Mouse (Mus musculus) forebrain, postnatal 0 days (tissue): ENCODE data around the gene Paqr7. TPM values are rescaled to one million over a fixed set of nuclear protein-coding genes. Genes with fewer than 3 reads are reported as not detected.

Source experiments
- ATAC-seq: fragments of 200-750 bp; cut with Nextera tagmentation; 2 replicates; pipeline ENCODE4 v1.8.0; 2017; ENCODE audit warnings: mild to moderate bottlenecking, moderate library complexity
- DNase-seq: peaks from one replicate; pipeline ENCODE4 v3.0.0-alpha.2; 2015
- H3K27ac ChIP-seq: fragments of 300-500 bp; sonication (generic); 2 replicates; pipeline ENCODE4 v1.5.1; 2014; ENCODE audit warnings: low read depth, mild to moderate bottlenecking, antibody characterized with exemption, low read length, moderate library complexity, mixed read lengths
- H3K27me3 ChIP-seq: fragments of 300-500 bp; sonication (generic); 2 replicates; pipeline ENCODE4 v1.6.1; 2014; ENCODE audit warnings: mild to moderate bottlenecking, low read length, mixed read lengths; ENCODE audit not compliant: insufficient read depth
- H3K36me3 ChIP-seq: fragments of 300-500 bp; sonication (generic); 2 replicates; pipeline ENCODE4 v1.6.1; 2014; ENCODE audit warnings: mild to moderate bottlenecking, moderate library complexity; ENCODE audit not compliant: insufficient read depth
- H3K4me1 ChIP-seq: fragments of 300-500 bp; sonication (generic); 2 replicates; pipeline ENCODE4 v1.6.1; 2014; ENCODE audit warnings: antibody characterized with exemption; ENCODE audit not compliant: insufficient read depth
- H3K4me2 ChIP-seq: fragments of 300-500 bp; sonication (generic); 2 replicates; pipeline ENCODE4 v1.6.1; 2014; ENCODE audit warnings: low read depth, mild to moderate bottlenecking, moderate library complexity
- H3K4me3 ChIP-seq: fragments of 300-500 bp; sonication (generic); 2 replicates; pipeline ENCODE4 v1.5.1; 2014; ENCODE audit warnings: low read depth, low read length, mixed read lengths
- H3K9ac ChIP-seq: fragments of 300-500 bp; sonication (generic); 2 replicates; pipeline ENCODE4 v1.6.1; 2014; ENCODE audit warnings: mild to moderate bottlenecking
- H3K9me3 ChIP-seq: fragments of 300-500 bp; sonication (generic); 2 replicates; pipeline ENCODE4 v1.6.1; 2016; ENCODE audit warnings: low read length
- CTCF ChIP-seq: sonication (generic); IDR thresholded peaks from 2 replicates; pipeline ENCODE4 v1.5.1; 2016; ENCODE audit warnings: antibody characterized with exemption, control low read depth, low read depth
- WGBS: fragments of 180-500 bp; shearing (Covaris S2); extraction: QIAGEN DNeasy Blood & Tissue Kit; methylation state at CpG from one replicate; pipeline ENCODE4 v1.1.7; 2014; 5-methylcytosine and 5-hydroxymethylcytosine counted together
- polyA plus RNA-seq: library from polyadenylated mRNA; unstranded; fragments of >200 nt; fragmentation: Nextera tagmentation; extraction: Ambion mirVana; gene quantifications from 2 replicates; pipeline ENCODE4 v1.2.1, GENCODE M21; 2015
- total RNA-seq: library from RNA; depleted of rRNA; stranded (reverse); fragments of >200 nt; gene quantifications from 2 replicates; pipeline ENCODE4 v1.2.3, GENCODE M21; 2014

Paqr7 gene
- total and polyA plus RNA-seq, 2 experiments from 2014 or later, result 28.1 to 36.6 TPM

GRCm38 (mm10) chr4:134467435-134468214 is 28.9 kb upstream of the Paqr7 start:
- under 1% methylated on average over 31 of the region's 31 CpGs for WGBS
- H3K9me3 ChIP-seq, result no peaks in the 10 kb centered on the region
- peak; percentile 81 for DNase-seq
- peaks cover 31% of the 10 kb centered on the region for H3K4me1 ChIP-seq
- H3K4me2 ChIP-seq, result peak overlapping the region; percentile 90
- peak overlapping the region; percentile 100 for H3K27ac ChIP-seq
- peak overlapping the region; percentile 100 for H3K9ac ChIP-seq
- peak overlapping the region; percentile 86 for H3K4me3 ChIP-seq
- H3K36me3 ChIP-seq, result peaks cover 16% of the 10 kb centered on the region
- no peaks in the 10 kb centered on the region for H3K27me3 ChIP-seq
- TF ChIP-seq CTCF, result no peak
- ATAC-seq, result peak; percentile 9

DNA sequence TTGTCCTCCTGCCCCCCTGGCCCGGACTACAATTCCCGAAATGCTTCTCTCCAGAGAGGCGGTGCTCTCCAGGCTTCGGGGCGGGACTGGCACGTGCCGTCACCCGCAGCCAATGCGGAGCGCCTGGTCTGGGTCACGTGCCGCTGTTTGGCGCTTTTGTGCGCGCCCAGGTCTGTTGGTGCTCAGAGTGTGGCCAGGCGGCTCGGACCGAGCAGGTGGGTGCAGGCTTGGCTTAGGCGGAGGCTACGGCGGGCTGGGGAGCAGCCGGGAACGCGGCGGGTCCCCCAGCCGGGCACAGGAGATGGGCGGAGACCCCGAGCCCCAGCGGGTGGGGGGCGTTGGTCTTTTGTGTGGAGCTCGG is 28.3 kb upstream of the Paqr7 start, which contains the start of gene Stmn1:
Stmn1 (plus strand) TSS at position 106 of the 361 bp plus-strand sequence.
- under 1% methylated on average over 30 of the region's 31 CpGs for WGBS
- DNase-seq, result peak; percentile 99
- peak within 1 kb of the TSS; percentile 86 for H3K4me3 ChIP-seq
- peak within 1 kb of the TSS; percentile 100 for H3K9ac ChIP-seq
- no peaks in the 10 kb centered on the region for H3K9me3 ChIP-seq
- peak; percentile 92 for ATAC-seq
- TF ChIP-seq CTCF, result no peak
- peaks cover 36% of the 10 kb centered on the region for H3K4me1 ChIP-seq
- peak within 1 kb of the TSS; percentile 100 for H3K27ac ChIP-seq
- H3K27me3 ChIP-seq, result no peaks in the 10 kb centered on the region
- H3K36me3 ChIP-seq, result peaks cover 21% of the 10 kb centered on the region
- peak within 1 kb of the TSS; percentile 90 for H3K4me2 ChIP-seq

DNA sequence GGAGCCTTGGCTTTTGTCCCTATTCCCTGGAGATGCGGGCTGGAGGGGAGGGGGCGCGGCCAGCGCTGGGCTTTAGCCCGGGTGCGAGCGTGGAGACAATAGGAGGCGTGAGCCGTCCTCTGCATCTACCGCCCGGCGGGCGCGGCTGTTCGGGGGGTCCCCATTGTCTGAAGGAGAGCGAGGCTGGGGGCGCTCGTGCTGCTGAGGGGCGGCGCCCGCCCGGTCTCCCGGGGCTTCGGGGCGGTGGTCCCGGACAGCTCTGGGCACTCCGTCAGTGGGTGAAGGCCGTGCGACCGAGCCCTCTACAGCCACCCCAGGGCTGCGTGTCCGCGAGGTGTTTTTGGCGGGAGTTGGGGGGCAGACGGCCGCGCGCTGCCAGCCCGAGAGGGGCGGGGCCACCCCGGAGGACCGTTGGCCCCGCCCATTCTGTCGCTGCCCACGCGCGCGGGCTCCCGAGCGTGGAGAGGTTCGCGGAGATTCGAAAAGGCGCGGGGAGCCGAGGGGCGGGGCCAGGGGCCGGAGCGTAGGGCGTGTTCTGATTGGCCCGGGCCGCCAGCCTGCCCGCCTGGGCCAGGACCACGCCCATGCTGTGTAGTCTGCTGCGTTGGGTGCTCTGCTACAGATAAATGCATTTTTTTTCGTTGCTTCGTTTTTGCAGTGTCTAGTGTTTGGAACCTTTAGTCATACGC is 27.8 kb upstream of the Paqr7 start:
- Histone ChIP-seq H3K9me3 (no peaks in the 10 kb centered on the region), H3K27me3 (no peaks in the 10 kb centered on the region), H3K36me3 (peaks cover 22% of the 10 kb centered on the region), H3K27ac (peak overlapping the region; percentile 100), H3K9ac (peak overlapping the region; percentile 100), H3K4me3 (peak overlapping the region; percentile 86), H3K4me2 (peak overlapping the region; percentile 90), H3K4me1 (peaks cover 36% of the 10 kb centered on the region)
- TF ChIP-seq CTCF, result no peak; the same call in 1 of the 2 replicates
- peak; percentile 97 for DNase-seq
- WGBS, result under 1% methylated on average over 55 of the region's 68 CpGs
- ATAC-seq, result peak; percentile 76

DNA sequence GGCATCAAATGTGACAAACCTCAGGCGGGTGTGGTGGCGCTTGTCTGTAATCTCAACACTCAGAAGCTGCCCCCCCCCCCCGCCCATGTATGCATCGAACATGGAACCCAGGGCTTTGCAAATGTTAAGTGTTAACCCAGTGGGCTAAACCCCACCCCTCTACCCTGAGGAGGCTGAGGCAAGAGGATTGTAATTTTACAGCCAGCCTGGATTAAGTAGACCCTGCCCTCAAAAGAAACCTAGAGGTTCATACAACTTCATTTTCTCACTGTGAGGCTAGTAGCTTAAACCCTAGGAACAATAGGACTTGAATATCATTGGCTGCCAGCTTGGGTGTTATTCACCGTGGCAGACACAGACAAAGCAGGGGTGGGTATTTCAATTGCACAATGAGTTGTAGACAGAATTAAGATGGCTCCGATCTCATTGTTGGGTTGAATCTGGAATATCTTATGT is 27.1 kb upstream of the Paqr7 start:
- DNase-seq (peak; percentile 85), ATAC-seq (peak; percentile 37)
- under 1% methylated on average over 6 of the region's 6 CpGs for WGBS

DNA sequence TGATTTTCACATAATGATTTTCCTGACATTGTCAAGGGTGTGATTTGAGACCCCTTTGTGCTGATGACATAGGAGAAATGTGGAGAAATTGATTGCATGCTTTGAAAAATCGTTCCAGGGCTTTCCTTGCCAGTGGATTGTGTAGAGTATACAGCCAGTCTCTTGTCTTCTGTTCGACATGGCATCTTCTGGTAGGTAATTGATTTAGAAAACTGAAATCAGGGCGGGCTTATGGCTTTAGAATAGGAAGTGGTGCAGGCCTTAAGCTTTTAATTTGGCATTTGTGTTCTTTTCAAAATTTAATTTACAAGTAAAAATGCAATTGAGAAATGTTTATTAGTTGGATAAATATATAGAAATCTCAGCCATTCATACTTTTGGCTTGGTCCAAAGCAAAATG is 26.5 kb upstream of the Paqr7 start:
- H3K27ac ChIP-seq, result peak overlapping the region; percentile 100
- no peaks in the 10 kb centered on the region for H3K27me3 ChIP-seq
- peaks cover 35% of the 10 kb centered on the region for H3K36me3 ChIP-seq
- no peak for ATAC-seq
- peaks cover 36% of the 10 kb centered on the region for H3K4me1 ChIP-seq
- no peak for DNase-seq
- H3K9ac ChIP-seq, result peak overlapping the region; percentile 100
- no peaks in the 10 kb centered on the region for H3K9me3 ChIP-seq
- H3K4me3 ChIP-seq, result peak overlapping the region; percentile 86
- TF ChIP-seq CTCF, result no peak
- H3K4me2 ChIP-seq, result peak overlapping the region; percentile 90
- WGBS, result 10% methylated on average over 3 of the region's 3 CpGs

More for the DNA sequence above, 27.1 kb upstream of the Paqr7 start:
- TF ChIP-seq CTCF, result no peak
- Histone ChIP-seq H3K4me1 (peaks cover 36% of the 10 kb centered on the region), H3K4me2 (peak overlapping the region; percentile 90), H3K9ac (peak overlapping the region; percentile 100), H3K27me3 (no peaks in the 10 kb centered on the region), H3K4me3 (peak overlapping the region; percentile 86), H3K27ac (peak overlapping the region; percentile 100), H3K36me3 (peaks cover 29% of the 10 kb centered on the region), H3K9me3 (no peaks in the 10 kb centered on the region)

GRCm38 (mm10) chr4:134471469-134471868 is 25.0 kb upstream of the Paqr7 start:
- H3K27me3 ChIP-seq, result no peaks in the 10 kb centered on the region
- no peaks in the 10 kb centered on the region for H3K9me3 ChIP-seq
- H3K36me3 ChIP-seq, result peaks cover 49% of the 10 kb centered on the region
- peak overlapping the region; percentile 100 for H3K27ac ChIP-seq
- DNase-seq (peak; percentile 67), ATAC-seq (no peak)
- peak; percentile 64 for TF ChIP-seq CTCF
- H3K4me2 ChIP-seq, result peak overlapping the region; percentile 90
- peak overlapping the region; percentile 86 for H3K4me3 ChIP-seq
- peaks cover 25% of the 10 kb centered on the region for H3K4me1 ChIP-seq
- H3K9ac ChIP-seq, result peak overlapping the region; percentile 100

DNA sequence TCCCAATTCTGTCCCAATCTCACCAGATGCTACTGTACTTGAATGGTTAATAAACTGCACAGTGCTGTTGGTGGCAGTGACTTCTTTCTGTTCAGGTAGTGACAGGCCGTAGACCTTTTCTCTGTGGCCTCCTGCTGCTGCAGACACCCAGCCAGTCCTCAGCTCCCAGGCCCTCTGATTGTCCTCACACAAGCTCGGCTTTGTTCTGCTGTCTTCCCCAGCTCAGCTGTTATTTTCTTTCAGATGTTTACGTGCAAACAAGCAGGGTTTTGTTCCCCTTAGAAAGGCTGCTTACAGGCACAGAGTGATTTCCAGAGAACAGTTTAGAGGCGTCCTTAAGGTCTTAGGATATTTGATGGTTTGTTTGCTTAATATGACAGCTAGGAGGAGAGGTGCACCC is 22.7 kb upstream of the Paqr7 start:
- H3K36me3 ChIP-seq, result peaks cover 59% of the 10 kb centered on the region

More for the DNA sequence above, 22.7 kb upstream of the Paqr7 start:
- no peak for TF ChIP-seq CTCF
- H3K4me2 ChIP-seq, result peak overlapping the region; percentile 9; the same call in 1 of the 2 replicates
- 27% methylated on average over 4 of the region's 4 CpGs for WGBS
- peak overlapping the region; percentile 29 for H3K9ac ChIP-seq
- peak overlapping the region; percentile 72 for H3K27ac ChIP-seq
- no peaks in the 10 kb centered on the region for H3K9me3 ChIP-seq
- ATAC-seq (no peak), DNase-seq (no peak)
- no peaks in the 10 kb centered on the region for H3K27me3 ChIP-seq
- H3K4me3 ChIP-seq, result no peak overlapping the region
- peaks cover 14% of the 10 kb centered on the region; the same call in 1 of the 2 replicates for H3K4me1 ChIP-seq
